Mouse (Mus musculus): ENCODE results near the gene Ifi202b. TPM values are rescaled to one million over a fixed set of nuclear protein-coding genes. Genes with fewer than 3 reads are reported as not detected.
"Not testable (repeated sequence)": the region's sequence is repeated elsewhere in the genome, so short reads cannot be mapped to it uniquely, and the experiment has no call there.

Gene Ifi202b
- polyA plus RNA-seq (2015; fragmentation: Nextera tagmentation; extraction: Ambion mirVana), result not detected in 2 replicates

DNA sequence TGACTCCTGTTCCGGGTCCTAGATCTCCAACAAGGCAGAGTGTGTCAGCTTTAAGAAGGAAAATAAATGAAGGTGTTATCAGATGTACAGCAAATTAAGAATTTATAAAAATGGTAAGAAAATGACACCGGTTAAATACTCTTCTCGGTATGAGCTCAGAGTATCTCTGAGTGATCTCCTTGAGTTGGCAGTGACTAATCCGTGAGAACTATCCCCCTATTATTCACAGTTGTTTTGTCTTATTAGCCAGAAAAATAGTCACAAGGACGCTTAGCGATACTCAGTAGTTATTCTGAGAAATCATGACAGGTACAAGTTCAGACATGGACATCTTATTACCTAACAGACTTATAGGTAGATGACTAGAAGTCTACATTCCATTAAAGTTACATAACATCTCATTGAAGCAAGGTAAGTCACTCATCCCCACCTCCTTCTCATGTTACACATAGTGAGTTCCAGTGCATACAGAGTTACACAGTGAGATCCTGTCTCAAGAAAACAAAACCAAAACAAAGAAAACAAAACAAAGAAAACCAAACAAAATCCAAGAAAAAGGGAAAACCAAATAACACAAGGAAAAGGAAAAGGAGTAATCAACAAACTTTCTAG, at the start of gene Ifi202b:
Gene Ifi202b, minus strand, starts transcription at position 51 of the 612 bp plus-strand sequence.
- H3K9ac ChIP-seq; H3K36me3 ChIP-seq; H3K27me3 ChIP-seq; H3K9me3 ChIP-seq; H3K4me1 ChIP-seq (replicated peaks); ATAC-seq (ENCODE audit: low FRiP score); H3K27ac ChIP-seq; H3K4me2 ChIP-seq; H3K4me3 ChIP-seq: not testable (repeated sequence)
- 90% methylated on average over 6 of the region's 6 CpGs for WGBS

DNA sequence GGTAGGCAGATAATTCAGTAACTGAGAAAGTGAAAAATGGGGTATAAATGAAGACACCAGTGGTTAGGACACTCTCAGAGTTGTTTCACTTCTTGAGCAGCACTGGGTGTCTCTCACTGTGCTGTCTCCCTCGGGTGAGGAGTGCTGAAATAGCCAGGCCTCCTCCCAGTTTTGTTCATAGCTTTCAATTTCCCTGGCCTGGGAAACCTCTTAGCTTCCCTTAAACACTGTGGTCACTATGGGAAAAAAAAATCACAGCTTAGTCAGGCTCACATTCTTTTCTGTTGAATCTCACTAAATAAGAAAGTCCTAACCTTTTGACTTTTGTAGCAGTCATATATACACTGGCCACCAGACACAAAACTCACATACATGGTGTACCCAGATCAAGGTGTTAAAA, 49.2 kb upstream of the Ifi202b start, which contains the start of gene Ifi205:
Gene Ifi205, minus strand, starts transcription at position 113 of the 400 bp plus-strand sequence.
- ATAC-seq (ENCODE audit: low FRiP score), result no peak
- Histone ChIP-seq H3K4me2 (no peak within 1 kb of the TSS), H3K9me3 (no peaks in the 10 kb centered on the region), H3K4me1 (replicated peaks) (no peaks in the 10 kb centered on the region), H3K9ac (no peak within 1 kb of the TSS), H3K27ac (no peak within 1 kb of the TSS), H3K4me3 (no peak within 1 kb of the TSS), H3K27me3 (no peaks in the 10 kb centered on the region), H3K36me3 (no peaks in the 10 kb centered on the region)
- 70% methylated on average over 1 of the region's 1 CpGs for WGBS

DNA sequence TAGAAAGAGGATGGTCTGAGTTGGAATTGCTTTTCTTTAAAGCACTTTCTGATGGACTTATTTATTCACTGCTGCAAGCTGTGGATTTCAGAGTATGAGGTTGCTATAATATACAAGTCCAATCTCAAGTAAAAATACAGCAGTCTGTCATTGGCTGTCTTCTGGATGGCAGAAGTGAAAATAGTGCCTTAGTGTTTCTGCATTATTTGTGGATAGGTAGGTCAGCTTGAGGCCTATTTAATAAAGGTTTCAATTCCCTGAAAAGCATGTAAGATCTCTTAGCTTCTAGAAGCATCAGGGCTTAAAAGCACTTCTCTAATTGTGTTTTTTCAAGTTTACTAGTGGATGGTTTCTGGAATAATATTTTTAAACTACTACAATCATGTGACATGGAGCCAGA, 24.5 kb upstream of the Ifi202b start:
- H3K27me3 ChIP-seq; H3K4me3 ChIP-seq; ATAC-seq (ENCODE audit: low FRiP score); H3K9ac ChIP-seq; H3K27ac ChIP-seq; H3K36me3 ChIP-seq; H3K4me2 ChIP-seq; H3K9me3 ChIP-seq; H3K4me1 ChIP-seq (replicated peaks): not testable (repeated sequence)

DNA sequence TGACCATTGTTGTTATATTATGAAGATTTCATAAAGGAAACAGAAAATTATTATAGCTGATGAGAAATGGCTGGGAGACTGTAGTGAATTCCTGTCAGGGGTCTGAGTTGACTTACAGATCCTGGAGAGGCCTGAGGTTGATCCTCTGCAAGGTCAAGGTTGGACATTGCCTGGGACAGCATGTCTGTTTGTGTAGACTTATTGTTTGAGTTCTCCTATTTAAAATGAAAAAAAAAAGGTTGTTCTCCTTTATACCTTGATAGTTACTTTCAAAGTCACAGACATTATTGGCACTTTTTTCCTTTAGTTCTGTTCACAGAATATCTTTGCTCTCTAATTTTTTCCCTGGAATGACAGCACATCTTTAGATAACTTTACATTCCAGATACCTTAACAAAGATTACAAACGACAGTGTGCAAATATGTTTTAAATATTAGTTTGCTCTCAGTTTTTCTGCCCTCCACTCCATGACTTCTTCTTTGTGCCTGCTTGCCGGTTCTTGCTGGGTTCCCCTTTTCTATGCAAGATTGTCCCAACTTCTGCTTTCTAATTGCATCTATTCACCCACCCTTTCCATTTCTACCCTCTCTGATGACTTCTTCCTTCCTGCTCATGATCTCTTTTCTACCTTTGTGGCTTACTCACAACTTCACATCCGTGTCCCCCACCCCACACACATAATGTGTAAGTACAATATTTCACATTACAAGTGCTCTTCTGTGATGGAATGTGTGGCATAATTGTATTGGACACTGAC, 22.0 kb upstream of the Ifi202b start:
- H3K4me1 ChIP-seq (replicated peaks), result not testable (repeated sequence)

DNA sequence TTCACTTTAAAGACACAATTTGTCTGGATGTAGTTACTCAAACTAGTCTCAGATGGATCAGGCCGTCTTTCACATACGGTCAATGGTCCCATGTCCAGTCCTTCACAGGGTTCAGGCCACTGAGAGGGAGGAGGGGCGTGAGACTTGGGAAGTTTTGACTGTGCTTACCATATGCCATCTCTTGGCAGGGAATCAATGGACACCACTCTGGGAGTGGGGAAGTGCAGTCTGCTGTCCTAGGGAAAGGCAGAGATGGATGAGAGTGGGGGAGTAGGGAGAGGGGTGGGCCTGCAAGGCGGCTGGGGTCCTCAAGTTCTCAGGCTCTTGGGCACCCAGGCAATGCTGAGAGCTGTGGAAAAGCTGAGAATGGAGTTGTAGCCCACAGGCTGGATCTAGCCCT, 12.5 kb upstream of the Ifi202b start:
- Histone ChIP-seq H3K4me1 (replicated peaks) (no peaks in the 10 kb centered on the region), H3K9me3 (no peaks in the 10 kb centered on the region), H3K9ac (no peak overlapping the region), H3K4me2 (no peak overlapping the region), H3K4me3 (no peak overlapping the region), H3K27ac (no peak overlapping the region), H3K36me3 (no peaks in the 10 kb centered on the region), H3K27me3 (no peaks in the 10 kb centered on the region)
- 83% methylated on average over 4 of the region's 4 CpGs for WGBS
- no peak for ATAC-seq (ENCODE audit: low FRiP score)

More for the DNA sequence above, 22.0 kb upstream of the Ifi202b start:
- H3K9me3 ChIP-seq; H3K36me3 ChIP-seq; H3K9ac ChIP-seq; H3K27me3 ChIP-seq; ATAC-seq (ENCODE audit: low FRiP score); H3K4me2 ChIP-seq; H3K27ac ChIP-seq; H3K4me3 ChIP-seq: not testable (repeated sequence)
- WGBS, result 93% methylated on average over 2 of the region's 3 CpGs

DNA sequence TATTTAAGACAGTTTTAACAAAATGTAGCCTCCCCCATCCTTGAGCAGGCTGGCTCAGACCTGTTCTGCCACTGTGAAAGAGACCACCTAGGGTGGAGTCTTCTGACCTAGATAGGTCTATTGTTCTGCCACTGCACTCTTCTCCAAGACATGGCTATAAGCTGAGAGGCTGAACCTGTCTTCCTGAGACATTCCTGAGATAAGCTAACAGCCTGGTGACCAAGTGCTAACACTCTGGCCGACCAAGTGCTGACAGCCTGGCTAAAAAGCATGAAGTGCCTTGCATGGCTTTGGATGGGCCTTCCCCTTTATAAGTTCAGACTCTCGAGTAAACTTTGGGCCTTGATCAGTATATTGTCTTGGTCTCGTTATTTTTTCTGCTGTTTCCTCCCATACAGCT, 1.5 kb downstream of the Ifi202b start:
- H3K36me3 ChIP-seq; H3K4me2 ChIP-seq; H3K27me3 ChIP-seq; H3K9ac ChIP-seq; H3K27ac ChIP-seq; H3K9me3 ChIP-seq; ATAC-seq (ENCODE audit: low FRiP score); H3K4me3 ChIP-seq; H3K4me1 ChIP-seq (replicated peaks): not testable (repeated sequence)
- WGBS, result 74% methylated on average over 3 of the region's 3 CpGs

DNA sequence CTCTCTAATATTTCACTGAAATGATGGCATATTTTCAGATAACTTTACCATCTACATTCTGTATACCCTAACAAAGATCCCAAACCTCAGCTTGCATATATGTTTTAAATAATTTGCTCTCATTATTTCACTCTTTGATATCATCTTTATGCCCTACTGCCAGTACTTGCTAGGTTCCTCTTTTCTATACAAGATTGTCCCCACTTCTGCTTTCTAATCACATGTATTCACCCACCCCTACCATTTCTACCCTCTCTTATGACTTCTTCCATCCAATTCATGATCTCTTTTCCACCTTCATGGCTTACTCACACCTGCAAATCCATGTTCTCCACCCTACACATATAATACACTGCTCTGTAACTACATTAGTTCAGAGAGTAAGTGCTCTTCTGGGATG, 4.9 kb downstream of the Ifi202b start:
- Histone ChIP-seq H3K4me1 (replicated peaks) (no peaks in the 10 kb centered on the region), H3K4me2 (no peak overlapping the region), H3K27ac (no peak overlapping the region), H3K4me3 (no peak overlapping the region), H3K9me3 (no peaks in the 10 kb centered on the region), H3K9ac (no peak overlapping the region), H3K36me3 (no peaks in the 10 kb centered on the region), H3K27me3 (no peaks in the 10 kb centered on the region)
- ATAC-seq (ENCODE audit: low FRiP score), result no peak

DNA sequence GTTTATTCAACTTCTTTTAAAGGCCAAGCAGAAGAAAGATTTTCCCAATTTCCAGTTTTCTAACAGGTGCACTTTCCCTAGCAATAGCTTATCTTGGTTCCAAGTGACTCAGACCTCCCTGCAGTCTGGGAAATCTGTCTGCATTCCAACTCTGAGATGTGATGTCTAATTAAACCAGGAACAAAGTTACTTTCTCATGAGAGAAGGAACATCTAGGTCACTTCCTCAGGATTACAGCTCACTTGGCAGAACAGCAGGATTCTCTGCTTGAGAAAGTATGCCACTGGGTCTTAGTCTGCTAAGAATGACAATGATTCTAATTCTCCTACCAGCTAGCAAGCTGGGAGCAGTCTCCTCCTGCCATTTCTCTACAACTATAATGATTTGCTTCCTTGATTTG, 9.4 kb downstream of the Ifi202b start:
- no peak overlapping the region for H3K9ac ChIP-seq
- no peak for ATAC-seq (ENCODE audit: low FRiP score)
- no peaks in the 10 kb centered on the region for H3K36me3 ChIP-seq
- H3K9me3 ChIP-seq, result no peaks in the 10 kb centered on the region
- H3K27me3 ChIP-seq, result no peaks in the 10 kb centered on the region
- no peak overlapping the region for H3K4me3 ChIP-seq
- no peak overlapping the region for H3K4me2 ChIP-seq
- no peak overlapping the region for H3K27ac ChIP-seq
- H3K4me1 ChIP-seq (replicated peaks), result no peaks in the 10 kb centered on the region

DNA sequence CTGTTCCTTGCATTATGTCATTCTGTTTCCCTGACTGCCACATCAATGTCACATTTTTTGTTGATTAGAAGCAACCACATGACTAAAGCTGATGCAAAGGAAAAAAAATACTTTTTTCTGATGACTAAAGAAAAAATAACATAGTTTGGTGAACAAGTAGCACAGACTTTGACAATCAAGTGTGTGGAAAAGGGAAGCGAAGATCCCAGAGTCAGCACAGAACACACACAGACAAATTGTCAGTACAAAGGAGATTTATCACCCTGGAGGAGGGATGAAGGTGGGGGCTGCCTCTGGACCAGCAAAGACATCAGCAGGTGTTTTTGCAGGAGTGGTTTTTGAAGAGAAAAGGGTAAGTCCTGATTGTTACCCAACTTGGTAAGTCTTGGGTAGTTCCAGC, 21.1 kb downstream of the Ifi202b start:
- H3K36me3 ChIP-seq; ATAC-seq (ENCODE audit: low FRiP score); H3K27ac ChIP-seq; H3K9ac ChIP-seq; H3K9me3 ChIP-seq; H3K4me1 ChIP-seq (replicated peaks); H3K4me3 ChIP-seq; H3K4me2 ChIP-seq; H3K27me3 ChIP-seq: not testable (repeated sequence)
- WGBS, result 88% methylated on average over 1 of the region's 1 CpGs

DNA sequence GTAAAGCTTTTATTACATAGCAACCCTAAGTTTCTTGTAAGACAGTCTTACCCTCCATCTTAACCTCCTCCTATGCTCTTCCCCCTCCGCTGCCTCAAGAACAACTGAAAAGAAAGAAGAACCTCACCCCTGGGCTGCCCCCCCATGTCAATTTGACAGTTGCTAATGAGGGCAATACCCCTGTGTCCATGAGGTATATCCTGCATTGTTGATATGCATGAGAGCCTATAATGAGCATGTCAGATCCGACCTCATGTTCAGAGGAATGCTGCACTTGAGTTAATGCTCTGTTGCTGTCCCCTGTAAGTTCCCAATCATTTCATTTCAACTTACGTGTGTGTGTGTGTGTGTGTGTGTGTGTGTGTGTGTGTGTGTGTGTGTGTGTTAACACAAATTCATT, 22.5 kb downstream of the Ifi202b start:
- H3K4me3 ChIP-seq; H3K4me2 ChIP-seq; H3K27ac ChIP-seq; ATAC-seq (ENCODE audit: low FRiP score); H3K27me3 ChIP-seq; H3K36me3 ChIP-seq; H3K4me1 ChIP-seq (replicated peaks); H3K9ac ChIP-seq; H3K9me3 ChIP-seq: not testable (repeated sequence)
- WGBS, result 51% methylated on average over 3 of the region's 3 CpGs

DNA sequence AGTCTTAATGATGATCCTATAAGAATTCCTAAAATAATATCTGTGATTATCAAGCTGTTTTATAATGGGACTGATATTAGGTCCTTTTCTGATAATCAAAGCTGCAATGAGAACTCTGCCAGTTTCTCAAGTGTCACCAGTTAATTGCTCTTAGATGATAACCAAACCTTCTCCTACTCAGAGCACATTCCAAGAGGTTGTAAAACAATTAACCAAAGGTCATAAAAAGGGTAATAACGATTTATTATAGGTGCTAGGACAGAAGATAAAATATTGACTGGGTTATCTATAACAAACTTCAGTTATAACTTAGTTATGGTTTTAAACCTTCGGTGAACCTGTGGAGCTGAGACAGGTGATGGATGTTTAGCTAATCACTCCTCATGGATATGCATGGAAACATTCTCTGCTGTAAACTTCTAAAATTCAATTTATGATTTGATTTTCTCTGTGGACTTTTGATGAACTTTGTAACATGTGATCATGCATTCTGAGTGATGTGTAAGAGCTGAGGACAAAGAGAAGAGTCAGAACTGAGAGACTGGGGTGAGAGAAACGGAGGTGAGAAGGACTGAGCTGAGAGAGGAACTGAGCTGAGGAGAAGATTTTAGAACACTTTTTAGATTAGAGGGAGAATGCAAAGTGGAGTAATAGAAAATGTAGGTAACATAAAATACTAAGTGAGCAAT, 26.6 kb downstream of the Ifi202b start:
- H3K27ac ChIP-seq; H3K4me1 ChIP-seq (replicated peaks); H3K36me3 ChIP-seq; H3K4me3 ChIP-seq; H3K9ac ChIP-seq; H3K27me3 ChIP-seq; H3K9me3 ChIP-seq; H3K4me2 ChIP-seq; ATAC-seq (ENCODE audit: low FRiP score): not testable (repeated sequence)
- WGBS, result 79% methylated on average over 3 of the region's 3 CpGs

DNA sequence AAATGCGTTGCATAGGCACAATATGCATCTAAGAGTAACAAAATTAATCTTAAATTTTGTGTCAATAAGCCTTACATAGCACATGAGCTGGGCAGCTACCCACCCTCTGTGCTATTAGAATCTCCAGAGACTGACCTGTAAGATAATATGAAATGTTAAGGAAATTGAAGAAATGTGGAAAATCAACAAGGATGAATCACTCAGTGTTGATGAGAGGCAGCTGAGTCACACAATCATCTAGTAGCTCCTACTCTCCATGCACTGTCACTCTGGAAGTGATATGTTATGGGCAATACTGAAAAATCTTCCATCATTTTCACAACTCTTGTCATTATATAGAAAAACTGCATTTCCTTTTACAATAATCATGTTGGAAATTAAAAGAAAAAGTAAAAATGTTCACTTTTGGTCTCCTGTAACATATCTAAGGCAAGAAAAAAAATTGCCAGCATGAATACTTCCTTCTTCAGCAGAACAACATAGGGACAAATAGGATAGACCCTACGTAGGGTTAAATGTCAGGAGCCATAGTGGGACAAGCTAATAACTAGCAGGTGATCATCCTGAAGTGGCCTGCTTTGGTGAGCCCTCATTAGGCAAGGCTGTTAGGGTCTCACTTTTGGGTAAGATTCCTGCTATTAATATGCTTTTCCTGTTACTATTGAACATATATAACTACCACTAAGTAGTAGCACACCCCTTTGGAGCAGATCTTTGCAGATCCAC, 27.3 kb downstream of the Ifi202b start:
- 89% methylated on average over 2 of the region's 2 CpGs for WGBS
- no peak for ATAC-seq (ENCODE audit: low FRiP score)

More for the DNA sequence above, 27.3 kb downstream of the Ifi202b start:
- no peak overlapping the region for H3K4me2 ChIP-seq
- no peaks in the 10 kb centered on the region for H3K27me3 ChIP-seq
- no peak overlapping the region for H3K9ac ChIP-seq
- H3K4me1 ChIP-seq (replicated peaks), result no peaks in the 10 kb centered on the region
- H3K27ac ChIP-seq, result no peak overlapping the region
- no peaks in the 10 kb centered on the region for H3K9me3 ChIP-seq
- no peak overlapping the region for H3K4me3 ChIP-seq
- no peaks in the 10 kb centered on the region for H3K36me3 ChIP-seq
